Mouse (Mus musculus): ENCODE measurements around the gene Dnajb12.
A peak's percentile ranks its signal among the peaks of the same experiment; 100 is the strongest.

Dnajb12 gene

GRCm38 (mm10) chr10:59920810-59921681 is 41.7 kb downstream of the Dnajb12 start:
- peak; percentile 72 to 73 for DNase-seq

DNA sequence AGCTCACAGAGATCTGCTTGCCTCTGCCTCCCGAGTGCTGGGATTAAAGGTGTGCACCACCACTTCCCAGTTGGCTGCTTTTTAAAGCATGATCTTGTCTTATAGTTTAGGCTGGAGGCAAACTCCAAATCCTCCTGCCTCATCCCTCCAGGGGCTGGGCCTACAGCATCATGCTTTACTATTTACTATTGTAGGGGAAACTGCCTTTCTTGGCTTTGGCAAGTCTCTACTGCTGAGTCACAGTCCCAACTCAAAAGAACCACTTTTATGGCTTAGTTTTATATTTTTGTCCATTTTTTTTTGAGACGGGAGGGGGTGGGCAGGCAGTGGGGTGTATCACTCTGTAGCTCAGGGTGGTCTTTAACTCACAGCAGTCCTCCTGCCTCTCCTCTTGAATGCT is 44.1 kb downstream of the Dnajb12 start:
- DNase-seq = no peak

DNA sequence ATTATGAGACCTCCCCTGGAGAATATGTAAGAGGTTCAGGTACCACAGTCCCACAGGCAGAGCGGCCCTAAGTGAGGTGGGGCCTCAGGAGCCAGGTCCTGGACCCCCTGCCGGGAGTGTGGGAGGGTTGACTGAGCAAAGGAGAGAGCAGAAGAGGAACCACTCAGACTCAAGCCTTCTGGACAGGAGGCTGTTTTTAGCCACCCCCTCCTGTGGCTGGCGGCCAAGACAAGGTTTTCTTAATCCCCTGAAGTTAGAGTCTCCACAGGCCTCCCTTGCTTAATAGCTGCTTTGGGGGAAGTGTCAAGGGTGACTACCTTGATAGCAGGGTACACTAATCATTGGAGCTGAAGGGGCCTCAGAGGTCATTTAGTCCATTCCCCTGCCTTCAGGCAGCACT is 44.9 kb downstream of the Dnajb12 start:
- no peak for DNase-seq

DNA sequence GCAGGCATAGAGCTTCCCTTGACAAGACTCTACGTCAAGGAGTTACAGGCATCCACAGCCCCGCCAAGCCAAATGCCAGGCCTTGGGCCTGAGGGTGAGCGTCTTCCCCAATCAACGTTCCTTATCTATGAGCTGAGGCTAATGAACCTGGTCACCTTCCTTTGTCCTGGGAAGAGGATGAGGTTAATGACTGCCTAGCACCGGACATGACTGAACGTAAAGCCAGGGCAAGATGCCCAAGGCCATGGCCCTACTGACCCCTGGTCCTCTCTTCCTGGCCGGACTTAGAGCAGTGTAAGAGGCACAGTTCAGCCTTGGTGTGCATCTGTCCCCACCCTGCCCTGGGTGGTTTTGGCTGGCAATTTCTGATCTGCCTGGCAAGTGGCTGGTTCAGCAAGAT is 49.8 kb downstream of the Dnajb12 start:
- no peak for DNase-seq

DNA sequence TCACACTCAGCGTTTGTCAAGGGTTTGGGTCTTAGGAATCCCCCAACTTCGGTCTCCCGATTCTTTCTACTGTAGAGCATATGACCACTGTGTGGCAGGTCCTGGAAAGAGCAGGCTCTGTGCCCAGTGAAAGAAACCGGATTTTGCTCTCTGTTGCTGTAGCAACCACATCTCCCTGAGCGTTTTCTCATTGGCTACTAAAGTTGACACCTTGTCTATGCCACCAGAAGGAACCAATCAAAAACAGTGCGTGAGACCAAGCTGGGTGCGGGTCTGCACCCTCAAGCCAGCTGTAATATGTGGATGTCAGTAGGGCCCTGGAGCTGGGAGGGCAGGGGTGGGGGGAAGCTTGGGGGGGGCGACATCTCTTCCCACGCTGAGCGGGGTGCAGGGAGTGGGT is 51.6 kb downstream of the Dnajb12 start:
- no peak for DNase-seq

GRCm38 (mm10) chr10:59932521-59932920 is 53.2 kb downstream of the Dnajb12 start:
- DNase-seq = no peak

GRCm38 (mm10) chr10:59934039-59934438 is 54.7 kb downstream of the Dnajb12 start:
- DNase-seq = no peak

- DNase-seq = no peak
Observed at GRCm38 (mm10) chr10:59936058-59936856, 56.9 kb downstream of the Dnajb12 start.

DNA sequence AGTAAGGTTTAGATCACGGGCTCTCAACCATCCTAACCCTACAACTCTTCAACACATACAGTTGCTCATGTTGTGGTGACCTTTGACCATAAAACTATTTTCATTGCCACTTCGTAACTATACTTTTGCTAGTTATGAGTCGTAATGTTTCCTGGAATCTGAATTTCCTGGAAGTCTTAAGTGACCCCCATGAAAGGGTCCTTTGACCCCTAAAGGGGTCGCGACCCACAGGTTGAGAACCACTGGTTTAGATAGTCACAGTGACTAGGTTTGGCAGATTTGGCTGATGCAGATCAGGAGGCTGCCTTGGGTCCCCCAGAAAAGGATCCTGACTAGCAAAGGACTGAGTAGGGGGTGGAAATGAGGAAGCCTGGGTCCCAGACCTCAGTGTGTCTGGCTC is 59.3 kb downstream of the Dnajb12 start:
- no peak for DNase-seq

GRCm38 (mm10) chr10:59939081-59939480 is 59.7 kb downstream of the Dnajb12 start:
- DNase-seq = no peak

DNA sequence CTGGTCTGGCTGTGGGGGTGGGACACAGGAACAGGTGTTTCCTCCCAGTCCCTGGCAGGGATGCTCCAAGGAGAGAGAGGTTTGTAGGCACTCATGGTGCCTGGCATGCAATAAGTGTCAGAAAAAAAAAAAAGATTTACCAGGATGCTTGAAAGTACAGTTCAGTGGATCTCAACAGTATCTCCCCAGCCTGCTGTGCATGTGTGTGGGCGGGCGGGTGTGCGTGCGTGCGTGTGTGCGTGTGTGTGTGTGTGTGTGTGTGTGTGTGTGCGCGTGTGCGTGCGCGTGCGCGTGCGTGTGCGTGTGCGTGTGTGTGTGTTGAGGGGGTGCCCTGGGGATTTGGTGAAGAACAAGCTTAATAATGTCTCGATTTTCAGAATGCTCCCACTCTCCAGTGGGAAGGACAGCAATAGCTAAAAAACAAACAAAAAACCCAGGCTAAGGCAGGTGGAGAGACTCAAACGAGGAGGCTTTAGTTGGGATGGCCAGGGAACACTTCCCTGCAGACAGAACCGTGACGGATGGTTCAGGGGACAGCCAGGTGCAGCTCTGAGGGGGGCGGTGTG is 63.0 kb downstream of the Dnajb12 start:
- DNase-seq = peak; percentile 63 to 73

GRCm38 (mm10) chr10:59942847-59943420 is 63.6 kb downstream of the Dnajb12 start:
- DNase-seq = peak; percentile 71 to 75

GRCm38 (mm10) chr10:59943421-59943989 is 64.1 kb downstream of the Dnajb12 start:
- peak; percentile 71 to 75 for DNase-seq

DNA sequence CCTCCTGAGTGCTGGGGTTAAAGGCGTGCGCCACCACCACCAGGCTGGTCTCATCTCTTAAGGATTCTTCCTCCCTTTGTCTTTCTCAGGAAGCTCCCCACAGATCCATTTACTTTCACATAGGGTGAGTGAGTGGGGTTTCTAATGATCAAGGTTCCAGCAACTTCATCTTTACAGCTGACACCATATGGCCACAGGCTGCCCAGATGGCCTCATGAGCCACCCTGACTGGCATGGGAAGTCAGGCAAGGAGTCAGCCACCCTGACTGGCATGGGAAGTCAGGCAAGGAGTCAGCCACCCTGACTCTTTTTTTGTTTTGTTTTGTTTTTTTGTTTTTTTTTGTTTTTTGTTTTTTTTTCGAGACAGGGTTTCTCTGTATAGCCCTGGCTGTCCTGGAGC is 66.1 kb downstream of the Dnajb12 start:
- peak; percentile 50 to 61 for DNase-seq

GRCm38 (mm10) chr10:59946362-59946761 is 67.0 kb downstream of the Dnajb12 start:
- DNase-seq = no peak

GRCm38 (mm10) chr10:59947296-59948073 is 68.1 kb downstream of the Dnajb12 start:
- no peak for DNase-seq

GRCm38 (mm10) chr10:59948363-59949254 is 69.3 kb downstream of the Dnajb12 start:
- DNase-seq = no peak
